Mouse (Mus musculus): Measurements from ENCODE around the gene Jph2.
"Not testable (repeated sequence)": the region's sequence is repeated elsewhere in the genome, so short reads cannot be mapped to it uniquely, and the experiment has no call there.

The Jph2 gene

DNA sequence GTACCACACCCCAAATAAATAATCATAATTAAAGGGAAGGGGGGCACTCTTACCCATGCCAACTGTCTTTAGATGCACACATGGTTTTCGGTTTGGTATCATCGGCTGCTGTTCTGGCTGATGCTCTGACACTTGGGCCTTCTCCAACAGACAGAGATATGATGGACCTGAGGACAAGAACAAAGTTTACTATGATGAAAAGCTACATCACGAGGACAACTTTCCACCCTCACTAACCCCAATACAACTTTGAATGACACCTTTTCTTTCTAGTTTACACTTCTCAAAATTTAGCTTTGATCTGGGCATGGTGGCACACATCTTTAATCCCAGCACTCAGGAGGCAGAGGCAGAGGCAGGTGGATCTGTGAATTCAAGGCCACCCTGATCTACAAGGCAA, 13.6 kb upstream of the Jph2 start:
- DNase-seq (ENCODE audit: low spot score), result not testable (repeated sequence)

DNA sequence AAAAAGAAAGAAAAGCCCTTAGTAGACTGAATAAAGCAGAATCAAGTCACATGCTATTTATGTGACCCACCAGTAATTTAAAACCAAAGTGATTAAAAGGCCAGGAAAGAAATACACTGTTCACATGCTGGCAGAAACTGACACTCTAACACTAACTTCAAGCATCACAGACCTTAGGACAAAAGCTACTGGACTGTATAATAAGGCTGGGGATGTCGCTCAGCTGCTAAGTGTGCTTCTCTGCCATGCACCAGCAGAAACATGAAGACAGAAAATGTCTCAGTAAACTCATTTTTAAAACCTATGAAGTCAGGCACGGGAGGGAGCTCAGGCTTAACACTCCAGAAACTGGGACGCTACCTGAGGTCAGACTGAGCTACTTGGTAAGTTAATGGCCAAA, 12.4 kb upstream of the Jph2 start:
- DNase-seq (ENCODE audit: low spot score), result no peak

DNA sequence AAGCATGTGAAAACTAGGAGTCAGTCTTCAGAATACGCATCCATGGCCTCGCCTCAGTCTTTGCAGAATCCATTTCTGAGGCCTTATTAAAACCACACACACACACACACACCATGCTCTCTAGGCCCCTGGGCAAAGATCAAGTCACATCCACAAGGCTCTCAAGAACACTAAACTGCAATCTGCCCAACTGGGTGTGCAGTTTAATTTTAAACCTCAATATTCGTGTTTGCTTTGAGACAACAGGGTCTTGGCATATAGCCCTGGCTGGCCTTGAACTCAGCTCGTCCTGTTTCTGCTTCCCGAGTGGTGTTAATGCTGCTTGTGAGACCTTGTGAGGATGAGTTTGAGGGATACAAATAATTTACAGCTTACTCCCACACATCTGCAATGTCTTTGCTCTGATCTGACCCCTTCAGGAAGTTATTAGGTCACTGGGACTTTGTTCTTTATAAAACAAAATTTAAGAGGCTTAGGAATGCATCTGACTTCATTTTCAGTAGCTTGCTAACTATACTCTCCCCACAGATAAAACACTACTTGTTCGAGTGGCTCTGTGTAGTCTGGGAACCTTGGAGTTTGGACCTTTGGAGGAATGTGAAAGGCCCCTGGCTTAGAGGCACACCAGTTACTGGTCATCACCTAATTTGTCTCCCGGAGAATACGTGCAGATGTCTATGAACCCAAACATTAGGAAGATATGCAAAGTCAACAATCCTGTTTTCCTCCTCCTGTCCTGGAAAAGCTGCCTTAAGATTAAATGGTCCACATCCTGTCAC, 6.4 kb upstream of the Jph2 start:
- DNase-seq (ENCODE audit: low spot score), result no peak

DNA sequence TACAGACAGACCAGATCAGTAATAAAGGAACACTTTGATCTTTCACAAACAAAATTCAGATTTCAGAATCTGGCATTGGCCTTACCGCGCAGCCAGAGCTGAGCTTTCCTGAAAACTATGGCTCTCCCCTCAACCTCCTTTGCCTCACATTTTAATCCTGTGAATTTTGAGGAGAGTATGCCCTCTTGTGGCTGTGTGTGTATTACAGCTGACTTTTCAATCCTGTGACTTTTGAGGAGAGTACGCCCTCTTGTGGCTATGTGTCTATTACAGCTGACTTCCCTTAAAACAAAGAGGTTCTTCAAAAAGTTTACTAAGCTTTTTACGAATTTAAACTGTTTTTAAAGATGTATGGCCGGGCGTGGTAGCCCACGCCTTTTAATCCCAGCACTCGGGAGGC, 3.4 kb upstream of the Jph2 start:
- peak; percentile 72 for DNase-seq (ENCODE audit: low spot score)

DNA sequence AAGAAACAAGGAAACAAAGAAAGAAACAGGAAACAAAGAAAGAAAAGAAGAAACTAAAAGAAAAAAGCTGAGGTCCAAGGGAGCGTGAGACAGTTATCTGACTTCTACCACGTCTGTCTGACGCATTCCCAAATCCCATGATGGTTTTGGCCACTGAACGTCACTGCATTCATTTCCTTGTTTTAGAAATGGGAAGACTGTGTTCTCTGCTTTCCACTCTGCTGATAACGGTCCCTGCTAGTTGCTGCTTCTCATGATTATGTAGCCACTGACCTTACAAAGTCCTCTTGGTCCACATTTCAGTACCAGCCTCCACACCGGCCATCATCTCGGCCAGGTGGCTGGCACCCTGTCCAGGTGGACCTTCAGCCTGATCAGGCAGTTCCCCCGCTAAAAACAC, 1.4 kb upstream of the Jph2 start:
- DNase-seq (ENCODE audit: low spot score), result no peak

DNA sequence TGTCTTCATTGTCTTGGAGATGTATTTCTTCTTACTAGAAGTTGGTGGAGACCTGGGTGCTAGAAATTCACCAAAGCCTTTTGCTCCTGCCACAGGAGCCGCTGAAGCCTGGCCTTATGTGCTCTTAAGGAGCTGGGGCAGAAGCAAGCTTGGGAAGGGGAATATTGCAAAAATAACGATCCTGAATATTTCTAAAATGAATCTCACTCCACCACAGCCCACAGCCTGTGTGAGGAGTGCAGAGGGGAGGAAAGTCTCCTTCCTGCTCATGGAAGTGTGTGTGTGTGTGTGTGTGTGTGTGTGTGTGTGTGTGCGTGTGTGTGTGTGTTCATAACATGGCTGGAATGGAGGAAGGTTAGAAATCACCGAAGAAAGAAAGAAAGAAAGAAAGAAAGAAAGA, 977 bp upstream of the Jph2 start:
- no peak for DNase-seq (ENCODE audit: low spot score)

DNA sequence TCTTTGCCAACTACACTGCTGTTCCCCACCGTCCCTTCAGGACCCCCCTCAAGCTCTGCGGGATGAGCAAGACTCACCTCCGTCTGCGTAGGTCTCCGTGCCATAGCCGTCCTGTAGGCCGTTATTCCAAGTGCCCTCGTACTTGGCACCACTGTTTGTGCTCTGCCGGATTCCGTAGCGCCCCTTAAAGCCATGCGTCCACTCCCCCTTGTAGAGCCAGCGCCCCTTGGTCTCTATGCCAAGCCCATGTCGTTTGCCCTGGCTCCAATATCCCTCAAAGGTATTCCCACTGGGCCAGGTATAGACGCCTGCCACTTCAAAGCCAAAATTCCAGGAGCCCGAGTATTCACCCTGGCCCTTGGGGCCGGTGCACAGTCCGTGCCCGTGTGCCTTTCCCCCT, 722 bp downstream of the Jph2 start:
- DNase-seq (ENCODE audit: low spot score), result no peak

DNA sequence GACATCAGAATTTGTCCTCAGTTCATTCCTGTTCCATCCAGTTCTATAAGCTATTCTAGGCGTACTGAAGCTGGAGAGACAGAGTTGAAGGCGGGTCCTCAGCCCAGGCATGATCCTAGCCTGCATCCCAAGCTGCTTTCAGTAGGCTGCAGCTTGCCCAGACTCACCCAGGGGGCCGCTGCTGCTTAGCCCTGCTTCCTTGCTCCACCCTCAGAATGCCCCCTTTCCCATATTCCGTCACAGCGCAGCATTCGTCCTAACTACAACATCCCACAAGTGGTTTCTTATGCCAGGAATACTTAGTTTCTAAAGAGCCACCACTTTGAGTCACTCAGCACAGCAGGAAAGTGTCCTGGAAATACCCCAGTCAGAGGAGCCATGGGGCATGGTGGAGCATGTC, 2.8 kb downstream of the Jph2 start:
- DNase-seq (ENCODE audit: low spot score), result no peak

DNA sequence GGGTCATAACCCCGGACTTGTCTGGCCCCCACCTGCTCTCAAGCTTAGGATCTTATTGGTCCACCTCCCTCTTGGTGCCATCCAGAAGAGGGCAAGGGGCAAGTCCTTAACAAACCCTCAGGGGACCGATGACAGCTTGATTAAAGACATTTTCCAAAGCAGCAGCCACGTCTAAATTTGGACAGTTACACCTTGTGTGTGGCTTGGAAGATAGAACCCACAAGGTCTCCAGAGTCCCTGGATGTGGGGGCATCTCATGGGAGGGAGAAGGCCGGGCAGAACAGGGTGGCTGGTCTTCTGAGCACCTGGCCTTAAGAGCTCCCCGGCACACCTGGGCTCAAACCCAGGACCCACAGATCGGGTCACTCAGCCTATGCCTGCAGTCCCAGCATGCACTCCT, 3.8 kb downstream of the Jph2 start:
- DNase-seq (ENCODE audit: low spot score), result no peak

DNA sequence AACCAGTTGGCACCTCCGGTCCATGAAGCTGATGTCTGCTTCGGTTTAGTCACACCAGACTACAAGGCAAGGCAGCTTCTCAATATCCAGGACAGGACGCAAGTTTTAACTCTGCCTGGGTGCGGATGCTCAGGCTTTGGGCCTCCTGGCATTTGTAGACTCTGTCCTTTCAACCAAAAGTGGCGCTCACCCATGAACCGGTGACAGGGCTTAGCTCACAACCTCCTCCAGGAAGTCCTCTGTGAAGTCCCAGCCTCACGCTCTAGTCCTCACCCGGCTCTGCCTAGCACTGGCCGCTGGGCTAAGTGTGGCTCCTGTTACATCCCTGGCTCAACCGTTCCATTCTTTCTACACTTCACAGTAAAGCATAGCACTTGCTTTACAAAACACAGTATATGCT, 4.6 kb downstream of the Jph2 start:
- no peak for DNase-seq (ENCODE audit: low spot score)

DNA sequence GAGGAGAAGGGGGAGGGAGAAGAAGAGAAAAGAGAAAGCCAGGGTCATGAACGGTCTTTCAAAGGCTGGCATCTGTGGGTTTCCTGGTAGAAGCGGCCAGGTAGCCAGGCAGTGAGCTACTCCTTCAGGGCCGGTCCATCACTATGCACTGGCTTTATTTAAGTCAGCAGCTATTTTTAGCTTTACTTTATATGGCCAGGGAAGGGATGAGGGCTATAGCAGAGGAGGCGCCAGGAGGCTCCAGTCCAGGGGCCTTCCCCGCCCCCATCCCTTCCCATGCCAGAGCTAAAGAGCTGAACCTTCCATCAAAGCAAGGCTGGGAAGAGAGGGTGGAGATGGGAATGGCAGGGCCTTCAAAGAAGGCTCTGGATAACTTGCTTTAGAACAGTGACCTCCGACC, 5.4 kb downstream of the Jph2 start:
- no peak for DNase-seq (ENCODE audit: low spot score)

DNA sequence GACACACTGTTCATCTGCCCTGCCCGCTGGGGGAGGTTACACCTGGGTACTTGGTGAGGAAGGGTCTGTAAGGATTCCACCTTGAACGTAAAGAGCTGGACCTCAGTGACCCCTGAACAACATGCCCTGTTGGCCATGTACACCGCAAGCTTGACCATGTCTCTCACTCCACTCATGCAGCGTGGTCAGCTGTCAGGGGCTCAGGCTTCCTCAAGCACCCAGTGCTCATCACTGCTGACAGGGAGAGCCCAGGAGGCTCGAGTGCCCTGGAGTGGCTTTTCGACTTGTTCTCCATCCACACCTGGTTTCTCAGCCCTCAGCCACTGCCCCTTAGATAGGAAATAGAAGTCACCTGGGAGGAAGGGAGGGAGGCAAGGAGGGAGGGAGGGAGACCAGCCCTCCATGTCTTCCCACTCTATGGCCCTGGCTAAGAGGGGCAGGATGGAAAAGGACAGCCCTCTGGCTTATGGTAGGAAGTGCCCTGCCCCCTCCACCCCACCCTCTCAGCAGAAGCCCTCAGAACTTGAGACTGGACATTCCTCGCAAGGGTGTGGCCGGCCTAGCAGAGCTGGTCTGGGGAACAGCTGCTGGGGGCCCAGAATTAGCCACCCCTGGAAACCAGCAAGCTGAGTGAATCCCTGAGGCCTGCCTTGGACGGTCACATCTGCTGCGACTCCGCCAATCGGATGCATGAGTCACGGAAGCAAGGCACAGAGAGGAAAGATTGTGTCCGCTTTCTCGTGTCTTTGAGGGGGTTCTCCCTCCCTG, 11.2 kb downstream of the Jph2 start:
- peak; percentile 21 for DNase-seq (ENCODE audit: low spot score)

DNA sequence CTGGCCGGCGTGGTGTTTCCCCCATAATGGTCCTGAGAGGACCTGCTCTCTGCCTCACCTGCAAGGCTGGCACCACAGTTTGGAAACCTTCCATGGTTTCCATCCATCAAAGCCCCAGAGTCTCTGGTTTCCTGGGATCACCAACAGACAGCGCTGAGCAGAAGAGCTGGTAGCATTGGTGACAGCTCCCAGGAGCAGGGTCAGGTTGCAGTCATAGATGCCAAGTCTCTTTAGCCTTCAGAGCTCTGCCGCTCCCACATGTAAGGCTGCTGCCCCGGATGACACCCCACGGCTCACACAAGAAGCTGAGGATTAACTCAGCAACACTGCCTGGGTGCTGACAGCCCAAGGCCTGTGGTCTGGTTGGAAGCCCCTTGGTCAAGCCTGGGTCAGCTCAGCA, 12.7 kb downstream of the Jph2 start:
- DNase-seq (ENCODE audit: low spot score), result no peak

DNA sequence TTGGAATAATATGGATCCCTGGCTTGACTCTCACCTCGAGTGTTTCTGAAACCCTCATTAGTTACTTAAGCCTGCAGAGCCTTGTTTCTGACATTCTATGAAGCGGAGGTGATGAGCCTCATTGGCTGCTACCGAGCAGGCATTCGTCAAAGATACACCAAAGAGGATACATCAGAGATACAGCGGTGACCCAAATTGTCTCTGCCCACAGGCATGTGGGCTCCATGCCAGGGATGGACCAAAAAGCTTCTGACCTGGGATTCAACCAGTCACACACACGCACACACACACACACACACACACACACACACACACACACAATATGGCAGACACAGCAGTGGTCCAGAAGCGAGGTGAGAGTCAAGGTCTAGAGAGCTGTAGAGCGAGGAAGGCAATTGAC, 16.5 kb downstream of the Jph2 start:
- no peak for DNase-seq (ENCODE audit: low spot score)

DNA sequence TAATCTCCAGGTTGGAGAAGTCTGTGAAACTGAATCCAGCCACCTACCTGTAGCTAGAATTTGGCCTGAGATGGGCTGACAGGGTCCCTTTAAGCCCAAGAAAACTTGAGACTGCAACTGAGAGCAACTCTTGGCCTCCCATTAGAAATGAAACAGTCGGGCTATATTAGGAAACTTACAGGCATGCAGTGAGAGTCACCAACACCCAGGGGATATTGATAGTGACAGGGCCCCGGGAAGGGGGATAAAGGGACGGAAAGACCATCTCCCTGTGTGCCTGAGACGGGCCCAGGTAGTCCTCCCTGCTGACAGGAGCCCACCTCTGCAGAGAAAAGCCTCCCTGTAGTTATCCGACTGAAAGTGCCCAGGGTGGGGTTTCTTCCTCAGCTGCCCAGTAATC, 18.4 kb downstream of the Jph2 start:
- DNase-seq (ENCODE audit: low spot score), result no peak

DNA sequence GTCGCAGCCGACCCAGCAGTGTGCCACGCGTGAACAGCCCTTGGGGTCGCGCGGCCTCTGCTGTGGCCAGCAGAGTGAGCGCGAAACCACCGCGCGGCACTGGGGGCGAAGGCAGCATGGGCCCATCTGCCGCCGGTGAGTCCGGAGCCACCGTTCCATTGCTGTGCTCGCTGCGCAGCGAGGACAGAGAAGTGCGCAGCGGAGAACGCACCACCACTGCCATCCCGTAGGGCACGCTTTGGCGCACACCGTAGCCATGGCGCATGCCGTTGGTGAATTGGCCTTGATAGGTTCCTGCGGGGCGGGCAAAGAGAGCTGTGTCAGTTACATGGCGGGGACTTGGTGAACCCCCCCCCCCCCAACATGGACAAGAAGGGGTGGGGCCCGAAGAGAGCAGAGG, 21.7 kb downstream of the Jph2 start:
- no peak for DNase-seq (ENCODE audit: low spot score)

DNA sequence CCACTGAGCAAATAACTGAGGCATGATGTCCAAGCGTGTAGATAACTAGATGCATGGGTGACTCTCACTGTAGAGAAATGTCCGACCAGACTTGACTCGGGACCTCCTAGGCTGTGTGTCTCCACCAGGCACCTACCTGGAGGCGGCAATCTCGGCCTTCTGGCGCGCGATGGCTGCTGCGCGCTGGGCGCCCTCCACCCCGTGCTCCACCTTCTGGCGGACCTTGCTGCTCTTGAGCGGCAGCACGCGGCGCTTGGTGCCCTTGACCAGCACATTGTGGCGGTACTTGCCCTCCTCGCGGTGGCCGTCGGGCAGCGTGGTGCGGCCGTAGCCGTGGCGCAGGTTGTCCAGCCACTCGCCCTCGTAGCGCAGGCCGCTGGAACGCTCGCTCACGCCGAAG, 22.3 kb downstream of the Jph2 start:
- no peak for DNase-seq (ENCODE audit: low spot score)

DNA sequence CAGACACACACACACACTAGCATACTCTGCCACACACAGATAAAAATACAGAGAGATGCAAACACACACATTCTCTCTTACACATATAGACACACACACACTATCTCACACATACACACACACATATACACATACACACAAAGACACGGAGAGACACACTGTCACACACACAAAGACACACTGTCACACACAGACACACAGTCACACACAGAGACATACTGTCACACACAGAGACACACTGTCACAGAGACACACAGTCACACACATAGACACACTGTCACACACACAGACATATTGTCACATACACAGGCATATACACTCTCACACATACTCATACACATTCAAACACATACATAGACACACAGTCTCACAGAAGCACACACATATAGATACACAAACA, 25.2 kb downstream of the Jph2 start:
- no peak for DNase-seq (ENCODE audit: low spot score)

DNA sequence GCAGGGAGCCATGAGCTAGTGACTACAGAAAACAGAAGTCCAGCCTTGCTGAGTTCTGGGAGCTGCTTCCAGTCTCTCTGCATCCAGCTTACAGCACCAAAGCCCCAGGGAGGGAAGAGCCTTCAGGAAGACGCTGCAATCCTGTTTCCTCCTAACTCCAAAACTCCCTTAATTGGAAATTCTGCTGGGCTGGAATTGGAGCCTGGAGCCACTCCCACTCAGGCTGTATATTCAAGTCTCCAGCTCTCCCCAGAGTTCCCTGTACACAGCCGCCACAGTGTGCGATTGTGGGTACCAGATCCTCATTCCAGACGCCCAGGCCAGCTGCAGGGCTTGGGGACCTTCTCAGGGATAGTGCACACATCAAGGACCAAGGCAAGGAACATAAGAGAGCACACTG, 27.6 kb downstream of the Jph2 start:
- no peak for DNase-seq (ENCODE audit: low spot score)

DNA sequence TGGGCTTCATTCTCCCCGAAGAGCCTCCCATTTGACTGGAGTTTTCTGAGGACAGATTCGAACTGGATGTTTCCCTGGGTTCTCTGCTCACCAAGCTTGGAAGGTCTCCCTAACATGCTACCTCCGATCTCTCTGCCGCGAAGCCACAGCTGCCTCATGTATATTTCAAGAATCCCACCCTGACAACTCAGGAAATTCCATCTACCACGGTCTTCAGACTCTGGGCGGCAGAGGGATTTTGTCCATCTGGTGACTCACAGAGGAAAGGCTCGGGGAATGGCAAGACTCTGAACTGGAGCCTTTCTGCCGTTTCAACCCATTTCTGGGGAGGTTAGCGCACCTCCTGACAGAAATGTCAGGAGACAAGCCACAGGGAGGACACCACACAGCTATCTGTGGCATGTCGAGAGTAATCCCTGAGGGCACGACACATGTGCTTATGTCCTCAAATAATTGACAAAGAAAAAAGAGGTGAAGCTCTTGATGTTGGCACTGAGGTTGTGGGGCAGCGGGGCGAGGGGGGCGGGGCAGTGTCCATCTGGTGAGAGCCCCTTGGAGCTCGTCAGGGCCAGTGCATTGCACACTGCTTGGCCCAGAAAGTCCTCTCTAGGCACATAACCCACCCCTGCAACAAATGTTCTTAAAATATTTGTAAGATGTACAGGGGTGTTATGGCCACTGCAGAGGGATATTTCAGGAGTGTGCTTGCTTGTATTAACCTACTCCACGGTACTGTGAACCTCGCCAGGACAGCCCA, 32.8 kb downstream of the Jph2 start:
- no peak for DNase-seq (ENCODE audit: low spot score)

DNA sequence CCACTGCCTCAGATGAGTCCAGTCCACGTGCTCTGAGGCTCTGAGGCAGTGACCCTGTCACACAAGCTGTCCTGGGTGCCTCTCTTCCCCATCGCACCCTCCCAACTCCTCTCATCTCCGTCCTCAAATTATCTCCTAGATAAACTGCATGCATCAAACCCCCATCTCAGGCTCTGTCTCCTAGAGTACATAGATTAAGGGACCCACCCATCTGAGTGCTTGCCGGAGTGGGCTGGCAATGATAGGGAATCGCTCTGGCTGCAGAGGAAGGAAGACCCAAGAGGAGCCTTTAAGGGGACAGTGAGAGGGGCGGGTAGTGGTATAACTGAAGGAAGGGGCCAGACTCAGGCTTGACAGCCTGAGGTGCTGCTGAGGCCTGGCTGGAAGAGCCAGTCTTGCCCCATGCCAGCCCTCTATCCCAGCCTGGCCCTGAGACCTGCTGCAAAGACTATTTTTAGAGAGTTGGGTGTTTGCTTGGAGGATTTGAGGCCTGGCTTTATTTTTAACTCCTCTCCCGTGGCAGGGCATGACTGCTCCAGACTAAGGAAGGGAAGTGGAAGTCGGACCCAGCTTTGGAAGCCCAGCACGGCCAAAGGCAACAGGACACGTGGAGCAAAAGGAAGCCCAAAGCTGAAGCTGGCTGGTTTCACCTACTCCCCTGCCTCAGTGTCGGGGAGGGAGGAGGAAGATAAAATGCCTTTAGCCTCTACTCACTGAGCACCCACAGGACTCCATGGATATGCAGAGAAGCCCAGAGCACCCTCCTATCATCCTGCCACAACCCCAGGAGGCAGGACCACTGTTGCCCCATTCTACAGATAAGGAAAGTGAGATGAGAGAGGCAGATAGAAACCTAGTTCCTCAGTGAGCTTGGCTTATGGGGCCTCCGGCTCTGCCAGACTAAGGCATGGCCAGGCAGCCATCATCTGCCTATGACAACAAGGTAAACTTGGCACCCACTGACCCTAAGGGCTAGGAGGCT, 34.6 kb downstream of the Jph2 start:
- DNase-seq (ENCODE audit: low spot score), result no peak
